In genomic region chr5:142899932-142900533, GRCm38 (mm10) we compare ENCODE assay signal across 20 mouse cellular contexts. TPM values are rescaled to one million over a fixed set of nuclear protein-coding genes. Genes with fewer than 3 reads are reported as not detected.
DNase-seq lines count a peak whose midpoint lies in the region; ATAC-seq and TF ChIP-seq lines count a peak whose summit lies in the region.
"Had no signal": no experiment of that assay in that cellular context is flagged by ENCODE, and none has a peak within 500 bp of the region (broad histone marks: within the 10 kb centered on the region; RNA-seq: fewer than 3 reads in every experiment).

No protein-coding gene starts in this region.

- no peak for DNase-seq in hindbrain, embryonic 11.5 days (ENCODE audit: low spot score)
- no peak for DNase-seq in testis, postnatal 10 days (ENCODE audit: low spot score)
- peak; percentile 63 for DNase-seq in ZHBTc4 (ENCODE audit: low read depth, low spot score)
- no peak for DNase-seq in thymus, postnatal 10 days (ENCODE audit: low spot score in 2 of 2)
- no peak for DNase-seq in thymus, postnatal 25 days
- DNase-seq: adrenal gland, adult 8-10 months; kidney, adult 11 months; lung, adult 2 months; midbrain, embryonic 14.5 days had no signal

- H3K36me3 ChIP-seq in hindbrain, embryonic 13.5 days: peaks cover 60% of the 10 kb centered on the region
- H3K36me3 ChIP-seq in hindbrain, embryonic 11.5 days (ENCODE audit: control insufficient read depth, insufficient read depth, low read length): peaks cover 20% of the 10 kb centered on the region
- no peaks in the 10 kb centered on the region; the same call in 1 of the 2 replicates for H3K36me3 ChIP-seq in testis, adult 2 months (ENCODE audit: control insufficient read depth, insufficient read depth, low read length)

- 86% methylated on average over 5 of the region's 5 CpGs for WGBS in hindbrain, embryonic 13.5 days
- WGBS in hindbrain, embryonic 11.5 days: 90% methylated on average over 5 of the region's 5 CpGs

- H3K4me1 ChIP-seq in hindbrain, embryonic 13.5 days (replicated peaks): peaks cover 43% of the 10 kb centered on the region
- no peaks in the 10 kb centered on the region for H3K4me1 ChIP-seq in hindbrain, embryonic 11.5 days (replicated peaks; ENCODE audit: control insufficient read depth, insufficient read depth, low read length)
- peaks cover 5% of the 10 kb centered on the region for H3K4me1 ChIP-seq in testis, adult 2 months (ENCODE audit: control insufficient read depth, insufficient read depth, low read length)

- no peak overlapping the region for H3K4me3 ChIP-seq in hindbrain, embryonic 13.5 days
- no peak overlapping the region for H3K4me3 ChIP-seq in hindbrain, embryonic 11.5 days (ENCODE audit: low read depth, low read length)
- H3K4me3 ChIP-seq in testis, adult 2 months (ENCODE audit: control insufficient read depth, low read depth, low read length): no peak overlapping the region
- H3K4me3 ChIP-seq: hindbrain, embryonic 15.5 days; limb, embryonic 15.5 days; neural tube, embryonic 15.5 days had no signal

- H3K4me2 ChIP-seq in hindbrain, embryonic 13.5 days: no peak overlapping the region
- no peak overlapping the region for H3K4me2 ChIP-seq in hindbrain, embryonic 11.5 days (replicated peaks; ENCODE audit: low read depth, low read length)
- H3K4me2 ChIP-seq: heart, embryonic 11.5 days; hindbrain, embryonic 15.5 days; limb, embryonic 15.5 days; neural tube, embryonic 15.5 days had no signal

- peak overlapping the region; percentile 56; the same call in 1 of the 2 replicates for H3K27ac ChIP-seq in hindbrain, embryonic 13.5 days
- H3K27ac ChIP-seq in hindbrain, embryonic 11.5 days (ENCODE audit: low read depth, low read length): no peak overlapping the region
- H3K27ac ChIP-seq in testis, adult 2 months (ENCODE audit: control insufficient read depth, insufficient read depth, low read depth, low read length): peak overlapping the region; percentile 41; the same call in 1 of the 2 replicates
- H3K27ac ChIP-seq: hindbrain, embryonic 15.5 days; kidney, postnatal 0 days; neural tube, embryonic 15.5 days had no signal

- no peak for TF ChIP-seq CTCF in testis, adult 2 months (IDR thresholded peaks at IDR 0.05; ENCODE audit: control insufficient read depth, insufficient read depth, insufficient replicate concordance, low read depth, low read length)

- H3K9me3 ChIP-seq in hindbrain, embryonic 13.5 days: no peaks in the 10 kb centered on the region
- no peaks in the 10 kb centered on the region for H3K9me3 ChIP-seq in hindbrain, embryonic 11.5 days (ENCODE audit: control insufficient read depth, low read length)
- H3K9me3 ChIP-seq: G1E; hindbrain, embryonic 15.5 days; limb, embryonic 15.5 days; megakaryocyte, embryonic 14.5 days; neural tube, embryonic 15.5 days had no signal

- no peak for TF ChIP-seq POLR2A in testis, adult 2 months (IDR thresholded peaks at IDR 0.05; ENCODE audit: control insufficient read depth, low read depth, low read length)

- ATAC-seq in hindbrain, embryonic 13.5 days (ENCODE audit: low FRiP score): no peak
- no peak for ATAC-seq in hindbrain, embryonic 11.5 days (ENCODE audit: low FRiP score)
- ATAC-seq: CD4-positive, CD25-positive, alpha-beta regulatory T cell, adult 4 months; forebrain, embryonic 16.5 days had no signal

- no peak overlapping the region for H3K9ac ChIP-seq in hindbrain, embryonic 13.5 days
- no peak overlapping the region for H3K9ac ChIP-seq in hindbrain, embryonic 11.5 days (ENCODE audit: low read depth, low read length)
- H3K9ac ChIP-seq: hindbrain, embryonic 15.5 days; limb, embryonic 15.5 days; neural tube, embryonic 15.5 days had no signal

- H3K27me3 ChIP-seq in hindbrain, embryonic 13.5 days: no peaks in the 10 kb centered on the region
- no peaks in the 10 kb centered on the region for H3K27me3 ChIP-seq in hindbrain, embryonic 11.5 days (ENCODE audit: control insufficient read depth, insufficient read depth, low read length)
- no peaks in the 10 kb centered on the region for H3K27me3 ChIP-seq in testis, adult 2 months (ENCODE audit: control insufficient read depth, insufficient read depth, low read length)
- H3K27me3 ChIP-seq: hindbrain, embryonic 15.5 days; limb, embryonic 15.5 days; megakaryocyte, embryonic 14.5 days; neural tube, embryonic 15.5 days had no signal

RNA-seq across cellular contexts. Expression of gene Fbxl18, which starts 4.8 kb away (rescaled TPM):
- polyA plus RNA-seq in hindbrain, embryonic 13.5 days (2015; fragmentation: Nextera tagmentation; extraction: Ambion mirVana): 36.6 and 36.9 TPM in 2 replicates
- 12.1 and 14.5 TPM in 2 replicates for polyA plus RNA-seq in hindbrain, embryonic 11.5 days (2014; fragmentation: Nextera tagmentation; extraction: Ambion mirVana)
- 8.5 and 8.9 TPM in 2 replicates for polyA plus RNA-seq in testis, adult 2 months (2012; rRNA removed)

RNA-seq across cellular contexts. Expression of gene Actb, which starts 6.5 kb away (rescaled TPM):
- polyA plus RNA-seq in hindbrain, embryonic 13.5 days (2015; fragmentation: Nextera tagmentation; extraction: Ambion mirVana): 17,657 and 17,716 TPM in 2 replicates
- 15,671 and 16,656 TPM in 2 replicates for polyA plus RNA-seq in hindbrain, embryonic 11.5 days (2014; fragmentation: Nextera tagmentation; extraction: Ambion mirVana)
- 1,383 and 1,491 TPM in 2 replicates for polyA plus RNA-seq in testis, adult 2 months (2012; rRNA removed)

Comparison
In these comparisons a context has a peak if more than half of its experiments do, and no peak if none do; other contexts are left out.
1. RNA of gene Actb, which starts 6.5 kb away (polyA plus RNA-seq): 17,657 to 17,716 TPM in hindbrain, embryonic 13.5 days and 15,671 to 16,656 TPM in hindbrain, embryonic 11.5 days; 1,383 to 1,491 TPM in testis, adult 2 months; every median in the first group is over 10 times any median in the second.